In the genomic region with DNA sequence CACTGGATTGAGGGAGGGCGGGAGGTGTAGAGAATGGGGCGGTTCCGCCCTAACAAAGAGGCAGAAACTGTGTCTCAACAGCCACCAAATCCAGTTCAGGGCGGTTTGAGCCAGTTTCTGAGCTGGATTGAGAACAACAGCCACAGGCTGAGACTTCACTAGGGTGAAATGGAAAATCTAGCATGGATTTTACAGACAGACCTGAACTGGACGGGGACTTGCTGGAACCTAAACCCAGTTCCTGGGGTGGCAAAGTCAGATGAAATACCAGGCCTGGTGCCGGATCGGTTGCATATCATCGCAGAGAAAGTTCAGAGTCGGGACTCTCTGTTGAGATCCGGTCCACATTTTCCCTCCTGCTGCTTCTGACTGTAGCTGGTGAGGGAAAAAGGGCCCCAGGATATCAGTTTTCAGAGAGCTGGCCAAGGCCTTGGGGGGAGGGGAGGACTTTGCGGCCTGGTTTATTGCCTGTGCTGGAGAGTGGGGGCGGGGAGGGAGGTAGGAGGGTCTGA, we compare ENCODE assay signal across 8 mouse cellular contexts. TPM values are rescaled to one million over a fixed set of nuclear protein-coding genes. Genes with fewer than 3 reads are reported as not detected.
DNase-seq lines count a peak whose midpoint lies in the region; ATAC-seq and TF ChIP-seq lines count a peak whose summit lies in the region.

No protein-coding gene starts in this region.

- no peak overlapping the region for H3K4me2 ChIP-seq in limb, embryonic 13.5 days (replicated peaks)
- 0 out of 2 replicates have a peak overlapping the region, but pooled peaks have one; percentile 6 for H3K4me2 ChIP-seq in midbrain, embryonic 15.5 days

- H3K4me3 ChIP-seq in embryonic fibroblast, embryonic 13.5 days (ENCODE audit: insufficient read depth, low read length) = no peak overlapping the region
- H3K4me3 ChIP-seq in limb, embryonic 13.5 days = no peak overlapping the region
- no peak overlapping the region for H3K4me3 ChIP-seq in midbrain, embryonic 15.5 days
- H3K4me3 ChIP-seq in spleen, adult 2 months (ENCODE audit: extremely low read depth, insufficient read depth, insufficient read length) = no peak overlapping the region

- peaks cover 6% of the 10 kb centered on the region; the same call in 1 of the 2 replicates for H3K4me1 ChIP-seq in embryonic fibroblast, embryonic 13.5 days (ENCODE audit: control insufficient read depth, insufficient read depth, low read length)
- H3K4me1 ChIP-seq in limb, embryonic 13.5 days = peaks cover 47% of the 10 kb centered on the region
- H3K4me1 ChIP-seq in midbrain, embryonic 15.5 days = peaks cover 34% of the 10 kb centered on the region
- H3K4me1 ChIP-seq in spleen, adult 2 months (ENCODE audit: control insufficient read depth, insufficient read depth, insufficient read length) = peaks cover 37% of the 10 kb centered on the region

- H3K36me3 ChIP-seq in limb, embryonic 13.5 days = no peaks in the 10 kb centered on the region; the same call in 1 of the 2 replicates
- no peaks in the 10 kb centered on the region for H3K36me3 ChIP-seq in midbrain, embryonic 15.5 days (replicated peaks)
- no peaks in the 10 kb centered on the region for H3K36me3 ChIP-seq in spleen, adult 2 months (ENCODE audit: control insufficient read depth, insufficient read depth, low read length)

- H3K27me3 ChIP-seq in limb, embryonic 13.5 days = no peaks in the 10 kb centered on the region
- H3K27me3 ChIP-seq in midbrain, embryonic 15.5 days (replicated peaks) = no peaks in the 10 kb centered on the region
- no peaks in the 10 kb centered on the region for H3K27me3 ChIP-seq in spleen, adult 2 months (ENCODE audit: control insufficient read depth, insufficient read depth, low read length)

- peak; percentile 98 for DNase-seq in A20 (ENCODE audit: low read depth, low spot score)
- peak; percentile 98 for DNase-seq in brain, adult 2 months (ENCODE audit: low read depth, low spot score)
- peak; percentile 97 for DNase-seq in heart, adult 8-10 months (ENCODE audit: low spot score)
- peak; percentile 96 to 97 for DNase-seq in kidney, adult 8-10 months
- DNase-seq in spleen, adult 2 months (ENCODE audit: low read depth in 1 of 2, low spot score in 2 of 2) = peak; percentile 87 to 88

- no peaks in the 10 kb centered on the region for H3K9me3 ChIP-seq in limb, embryonic 13.5 days
- no peaks in the 10 kb centered on the region for H3K9me3 ChIP-seq in midbrain, embryonic 15.5 days

- peak overlapping the region; percentile 79 for H3K27ac ChIP-seq in embryonic fibroblast, embryonic 13.5 days (ENCODE audit: insufficient read depth, low read length)
- peak overlapping the region; percentile 96 for H3K27ac ChIP-seq in limb, embryonic 13.5 days
- peak overlapping the region; percentile 92 for H3K27ac ChIP-seq in midbrain, embryonic 15.5 days
- H3K27ac ChIP-seq in spleen, adult 2 months (ENCODE audit: insufficient read depth, low read length) = peak overlapping the region; percentile 68

- peak; percentile 92 for ATAC-seq in limb, embryonic 13.5 days (ENCODE audit: low FRiP score, low read depth)
- peak; percentile 90 for ATAC-seq in midbrain, embryonic 15.5 days (replicated peaks)

- TF ChIP-seq POLR2A in embryonic fibroblast, embryonic 13.5 days (IDR thresholded peaks at IDR 0.05; ENCODE audit: low read depth, low read length) = no peak
- TF ChIP-seq POLR2A in spleen, adult 2 months (IDR thresholded peaks at IDR 0.05; ENCODE audit: low read depth, low read length) = no peak

- no peak overlapping the region for H3K9ac ChIP-seq in limb, embryonic 13.5 days
- H3K9ac ChIP-seq in midbrain, embryonic 15.5 days = no peak overlapping the region

- no peak for TF ChIP-seq CTCF in embryonic fibroblast, embryonic 13.5 days (IDR thresholded peaks at IDR 0.05; ENCODE audit: borderline replicate concordance, insufficient read depth, low read length)
- no peak for TF ChIP-seq CTCF in spleen, adult 2 months (IDR thresholded peaks at IDR 0.05; ENCODE audit: extremely low read depth, insufficient read depth, insufficient read length, insufficient replicate concordance)

- WGBS in limb, embryonic 13.5 days = 1% methylated on average over 12 of the region's 12 CpGs
- 3% methylated on average over 12 of the region's 12 CpGs for WGBS in midbrain, embryonic 15.5 days
- 15% methylated on average over 12 of the region's 12 CpGs for WGBS in spleen, adult 2 months

RNA-seq across cellular contexts. Expression of a gene that starts 37.5 kb away (rescaled TPM):
- polyA plus RNA-seq in embryonic fibroblast, embryonic 13.5 days (2011; ENCODE audit: insufficient read length, low read depth, missing spikeins) = 68.6 and 75.8 TPM in 2 replicates
- 10 to 100 TPM; 68.3 to 94.1 (median 76.8) TPM for total RNA-seq in heart, adult 8-10 months (2022)
- polyA plus RNA-seq in limb, embryonic 13.5 days (2015; fragmentation: Nextera tagmentation; extraction: Ambion mirVana) = 40.4 and 42.2 TPM in 2 replicates
- polyA plus RNA-seq in midbrain, embryonic 15.5 days (2015; fragmentation: Nextera tagmentation; extraction: Ambion mirVana) = 43.4 and 44.7 TPM in 2 replicates
- 30.3 and 32.5 TPM in 2 replicates for polyA plus RNA-seq in spleen, adult 2 months (2012; rRNA removed)

RNA-seq across cellular contexts. Expression of a gene that starts 53.1 kb away (rescaled TPM):
- polyA plus RNA-seq in embryonic fibroblast, embryonic 13.5 days (2011; ENCODE audit: insufficient read length, low read depth, missing spikeins) = 0.37 and 0.49 TPM in 2 replicates
- not detected for total RNA-seq in heart, adult 8-10 months (2022)
- not detected in 2 replicates for polyA plus RNA-seq in limb, embryonic 13.5 days (2015; fragmentation: Nextera tagmentation; extraction: Ambion mirVana)
- polyA plus RNA-seq in midbrain, embryonic 15.5 days (2015; fragmentation: Nextera tagmentation; extraction: Ambion mirVana) = not detected in 2 replicates
- 0.14 TPM in 1 of 2 replicates, not detected in the other for polyA plus RNA-seq in spleen, adult 2 months (2012; rRNA removed)
